Mouse (Mus musculus) large intestine, adult 2 months (tissue): ENCODE data around the gene Srpr. TPM values are rescaled to one million over a fixed set of nuclear protein-coding genes. Genes with fewer than 3 reads are reported as not detected.

Experiments
- DNase-seq: peaks from one replicate; pipeline ENCODE4 v3.0.0-alpha.2; 2012; ENCODE audit warnings: low read depth, low spot score
- WGBS: fragments of 180-500 bp; shearing (Covaris S2); methylation state at CpG from one replicate; pipeline ENCODE4 v1.1.7; 2018; 5-methylcytosine and 5-hydroxymethylcytosine counted together
- polyA plus RNA-seq: library from polyadenylated mRNA; depleted of rRNA; stranded (reverse); fragments of >200 nt; gene quantifications from 2 replicates; pipeline ENCODE4 v1.2.3, GENCODE M21; 2012

The Srpr gene
- polyA plus RNA-seq, 1 experiment = 59.1 TPM

DNA sequence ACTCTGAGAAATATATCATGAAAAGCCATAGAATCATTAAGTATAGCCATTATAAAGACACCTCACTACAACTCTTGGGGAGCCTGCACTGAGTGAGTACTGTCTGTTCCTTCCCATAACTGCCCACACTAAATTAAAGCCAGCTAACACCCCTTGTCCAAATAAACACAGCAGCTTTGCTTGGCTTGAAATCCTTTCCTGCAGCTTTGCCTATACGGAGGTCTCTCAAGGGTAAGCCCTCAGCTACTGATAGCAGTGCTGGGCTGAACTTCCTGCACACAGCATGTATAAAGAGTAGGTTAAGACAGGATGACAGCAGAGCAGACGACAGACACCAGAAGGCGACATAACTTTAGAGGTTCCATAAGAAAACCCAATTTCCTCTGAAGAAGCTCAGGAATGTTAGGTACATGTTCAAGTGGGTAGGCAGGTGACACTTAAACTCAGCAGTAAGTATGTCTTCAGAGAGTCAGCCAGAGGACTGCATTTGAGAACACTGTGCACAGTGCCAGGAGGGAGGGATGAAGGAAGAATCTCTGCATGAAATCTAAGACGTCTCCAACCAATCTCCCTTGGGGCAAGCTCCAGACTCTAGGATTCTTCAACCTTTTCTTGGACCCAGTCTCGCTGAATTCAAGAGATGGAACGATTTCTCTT is 39.1 kb downstream of the Srpr start:
- no peak for DNase-seq
- WGBS = 72% methylated on average over 6 of the region's 6 CpGs

DNA sequence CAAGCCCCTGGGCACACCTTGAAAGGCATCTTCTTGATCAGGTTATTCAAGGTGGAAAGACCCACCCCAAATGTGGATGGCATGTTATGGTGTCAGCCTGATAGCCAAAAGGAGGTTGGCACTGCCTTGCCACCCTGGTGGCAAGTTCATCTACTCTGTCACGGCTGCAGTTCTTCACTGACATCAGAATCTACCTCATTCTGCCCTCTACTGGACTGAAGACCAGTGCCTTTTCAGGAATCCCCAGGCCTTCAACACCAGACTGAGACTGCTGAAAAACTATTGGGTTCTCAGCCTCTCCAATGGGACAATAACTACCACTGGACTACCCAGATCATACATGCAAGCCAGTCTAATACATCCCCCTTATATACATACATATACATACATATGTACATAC is 39.8 kb downstream of the Srpr start:
- WGBS = 68% methylated on average over 1 of the region's 1 CpGs
- DNase-seq = no peak

DNA sequence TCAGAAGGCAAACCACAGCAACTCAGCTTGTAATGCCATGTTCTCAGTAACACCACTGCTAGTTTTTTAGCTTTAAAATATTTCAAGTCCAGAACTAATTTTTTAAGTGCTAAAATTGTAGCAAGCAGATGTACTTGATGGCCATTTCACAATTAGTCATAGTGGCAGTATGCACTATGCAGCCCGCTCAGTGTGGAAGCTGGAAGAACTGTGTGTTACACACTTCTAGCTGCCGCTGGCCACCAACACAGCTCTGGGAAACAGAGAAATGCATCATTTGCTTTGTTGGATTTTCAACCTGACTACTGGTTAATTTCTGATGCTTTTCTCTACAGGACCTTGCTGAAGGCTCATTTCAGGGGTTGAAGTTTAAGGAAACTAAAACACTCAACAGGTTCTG is 47.4 kb downstream of the Srpr start:
- 97% methylated on average over 2 of the region's 2 CpGs for WGBS
- DNase-seq = no peak

DNA sequence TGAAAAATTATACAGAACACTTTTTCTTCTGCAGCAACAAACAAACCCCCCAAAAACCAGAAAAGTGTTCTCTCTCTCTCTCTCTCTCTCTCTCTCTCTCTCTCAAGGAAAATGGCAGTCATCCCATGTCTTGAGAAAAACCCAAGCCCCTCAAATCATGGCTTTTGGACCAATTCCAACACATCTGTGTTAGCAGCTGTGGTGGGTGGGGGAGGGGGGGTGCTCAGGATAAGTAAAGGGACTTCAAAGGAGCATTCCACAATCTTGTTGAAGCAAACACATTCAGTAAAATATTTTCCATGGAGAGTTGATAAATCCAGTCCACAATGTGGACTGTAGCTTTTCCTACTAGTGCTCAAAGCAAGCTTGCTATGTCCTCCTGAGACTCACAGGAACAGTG is 49.5 kb downstream of the Srpr start:
- no peak for DNase-seq

DNA sequence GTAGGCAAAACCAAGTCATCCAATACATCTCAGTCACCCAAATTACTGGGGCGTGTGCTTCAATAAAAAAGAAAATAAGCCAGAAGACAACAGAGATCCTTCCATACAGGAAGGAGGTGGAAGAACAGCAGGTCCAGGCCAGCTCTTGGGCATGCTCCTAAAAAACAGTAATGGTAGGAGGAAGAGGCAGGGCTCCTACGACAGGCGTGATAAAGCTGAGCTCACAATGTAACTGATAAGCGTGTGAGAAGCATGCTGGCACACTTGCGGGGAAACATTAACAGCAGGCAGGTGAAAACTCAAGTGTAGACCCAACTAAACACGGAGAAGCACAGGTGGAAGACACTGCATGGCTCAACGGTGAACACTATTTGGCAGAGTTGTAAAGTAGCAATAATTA is 57.4 kb downstream of the Srpr start:
- DNase-seq = no peak
- WGBS = 31% methylated on average over 7 of the region's 7 CpGs

DNA sequence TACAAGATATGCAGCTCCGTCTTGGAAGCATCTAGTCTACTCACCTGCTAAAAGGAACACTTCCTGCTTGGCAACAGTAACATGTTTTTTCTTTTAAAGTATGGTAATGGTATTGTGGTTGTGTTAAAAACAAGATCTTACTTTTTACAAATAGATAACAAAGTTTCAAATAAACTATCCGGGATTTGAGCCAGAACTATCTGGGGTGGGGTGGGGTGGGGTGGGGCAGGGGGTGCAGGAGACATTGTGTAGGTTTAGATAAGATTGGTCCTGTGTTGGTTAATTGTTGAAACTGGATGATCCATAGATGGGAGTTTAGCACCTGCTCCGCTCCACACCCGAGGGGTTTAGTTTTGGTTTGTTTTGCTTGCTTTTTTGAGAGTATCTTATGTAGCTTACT is 62.4 kb downstream of the Srpr start:
- WGBS = 27% methylated on average over 4 of the region's 4 CpGs
- DNase-seq = no peak

GRCm38 (mm10) chr9:35263431-35263830 is 63.5 kb downstream of the Srpr start:
- WGBS = 37% methylated on average over 2 of the region's 2 CpGs
- peak; percentile 66 for DNase-seq

GRCm38 (mm10) chr9:35264509-35264908 is 64.5 kb downstream of the Srpr start:
- 22% methylated on average over 3 of the region's 3 CpGs for WGBS
- DNase-seq = no peak

DNA sequence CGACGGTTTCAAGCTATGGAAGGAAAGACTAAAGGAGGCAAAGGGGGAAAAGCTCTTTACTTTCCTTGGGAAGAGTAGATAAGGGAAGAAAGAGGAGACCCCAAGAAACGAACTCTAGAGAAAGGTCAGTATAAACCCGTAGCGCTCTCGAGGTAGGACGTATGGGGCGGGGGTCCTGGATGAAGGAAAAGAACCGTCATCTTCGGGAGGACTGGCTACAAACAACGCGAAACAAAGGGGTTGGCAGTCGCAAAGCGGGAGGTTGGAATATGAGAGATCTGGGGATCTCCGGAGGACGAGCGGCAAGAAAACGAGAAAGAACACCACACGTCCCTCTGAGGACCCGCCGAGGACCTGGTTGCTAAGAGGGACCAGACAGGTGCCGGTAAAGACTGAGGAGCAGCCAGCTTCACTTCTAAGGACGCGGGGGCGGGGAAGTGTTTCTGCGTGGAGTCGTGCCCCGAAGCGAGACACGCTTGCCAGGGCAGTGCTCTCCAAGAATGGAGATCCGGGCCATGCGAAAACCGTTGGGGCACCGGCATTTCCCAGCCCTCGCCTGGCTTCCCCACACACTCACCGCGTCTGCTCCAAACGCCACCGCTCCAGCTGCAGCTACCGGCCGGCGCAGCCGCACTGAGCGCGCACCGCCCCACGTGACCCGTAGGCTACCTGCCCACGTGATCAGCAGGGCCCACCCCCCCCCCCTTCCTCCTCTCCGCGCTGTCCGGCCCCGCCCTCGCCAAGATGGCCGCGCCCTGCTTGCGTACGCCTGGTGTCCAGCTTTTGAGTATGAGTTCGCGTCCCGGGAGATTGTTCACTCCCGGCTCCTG is 67.4 kb downstream of the Srpr start, which contains the start of the genes Fam118b and Rpusd4:
TSS of gene Fam118b (minus strand) at position 660 of the 830 bp plus-strand sequence.
TSS of gene Rpusd4 (plus strand) at position 720 of the 830 bp plus-strand sequence.
- DNase-seq = no peak
- under 1% methylated on average over 62 of the region's 62 CpGs for WGBS

DNA sequence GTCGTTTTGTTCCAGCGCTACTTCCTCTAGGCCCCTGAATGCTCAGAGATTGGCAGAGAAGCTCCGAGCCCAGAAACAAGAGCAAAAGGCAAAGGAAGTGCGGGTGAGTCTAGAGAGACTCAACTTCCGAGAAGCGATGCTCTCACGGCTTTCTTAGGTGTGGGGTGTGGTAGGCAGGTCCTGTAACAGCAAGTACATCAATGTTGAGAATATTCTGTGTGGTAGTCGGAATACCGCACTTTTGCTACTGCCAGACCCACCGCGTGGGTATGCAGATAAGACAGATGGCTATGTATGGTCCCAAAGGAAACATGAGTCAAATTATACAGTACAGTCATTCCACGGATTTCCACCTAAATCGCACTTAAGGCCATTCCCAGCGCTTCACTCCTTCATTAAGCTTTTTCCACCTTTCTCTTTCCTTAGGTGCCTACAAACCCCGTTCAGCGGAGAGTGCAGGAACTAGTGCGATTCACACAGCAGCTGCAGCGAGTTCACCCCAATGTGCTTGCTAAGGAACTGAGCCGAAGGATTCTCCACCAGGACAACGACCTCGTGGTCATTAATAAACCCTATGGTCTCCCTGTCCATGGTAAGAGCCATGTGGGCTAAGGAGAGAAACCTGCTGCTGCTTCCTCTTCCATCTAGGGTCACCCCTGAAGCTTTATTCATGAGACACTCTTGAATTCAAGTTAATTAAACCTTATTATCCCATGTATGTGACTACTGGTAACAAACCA is 68.2 kb downstream of the Srpr start:
- DNase-seq = no peak
- WGBS = 2% methylated on average over 21 of the region's 21 CpGs

- DNase-seq = no peak
- WGBS = 80% methylated on average over 3 of the region's 3 CpGs
Observed at GRCm38 (mm10) chr9:35277855-35278365, 77.9 kb downstream of the Srpr start.

- DNase-seq = no peak
- 75% methylated on average over 4 of the region's 4 CpGs for WGBS
Observed at GRCm38 (mm10) chr9:35278451-35278850, 78.5 kb downstream of the Srpr start.

DNA sequence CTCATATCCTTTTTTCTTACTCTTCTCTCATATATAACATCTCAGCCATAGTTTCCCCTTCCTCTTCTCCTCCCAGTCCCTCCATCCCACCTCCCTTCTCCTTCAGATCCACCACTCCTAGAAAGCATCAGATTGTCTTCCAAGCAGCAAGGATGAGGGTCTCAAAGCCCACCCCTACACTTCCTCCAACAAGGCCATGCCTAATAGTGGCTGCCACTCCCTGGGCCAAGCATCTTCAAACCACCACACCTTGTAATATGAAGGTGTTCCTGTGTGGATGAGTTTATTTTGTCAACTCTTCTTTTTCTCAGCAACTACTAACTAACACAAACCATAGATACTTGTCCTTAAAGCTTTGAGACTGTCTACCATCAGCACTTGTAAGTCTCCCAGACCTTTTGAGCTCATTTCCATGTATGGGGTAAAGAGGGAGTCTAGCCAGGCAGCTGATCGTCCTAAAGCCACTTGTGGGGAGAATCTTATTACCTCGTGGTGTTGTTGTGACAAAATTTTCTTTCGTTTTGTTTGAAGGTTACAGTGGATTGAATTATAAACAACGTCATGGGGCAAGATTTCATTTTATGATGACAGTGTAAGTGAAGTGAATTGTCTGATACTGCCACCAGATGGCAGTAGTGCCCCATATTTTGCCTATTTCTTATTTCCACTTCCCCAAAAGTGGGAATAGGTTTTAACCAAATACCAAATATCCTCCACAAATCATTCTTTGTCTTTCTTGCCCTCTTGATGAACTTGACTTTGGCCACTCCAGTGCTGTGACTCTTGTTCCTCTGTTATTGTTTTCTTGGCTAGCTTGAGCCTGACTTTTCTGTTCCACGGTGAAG is 82.3 kb downstream of the Srpr start:
- 14% methylated on average over 5 of the region's 5 CpGs for WGBS
- DNase-seq = no peak

GRCm38 (mm10) chr9:35282851-35283200 is 82.9 kb downstream of the Srpr start:
- 63% methylated on average over 5 of the region's 5 CpGs for WGBS
- no peak for DNase-seq

- 87% methylated on average over 13 of the region's 13 CpGs for WGBS
Observed at GRCm38 (mm10) chr9:35283415-35284069, 83.6 kb downstream of the Srpr start.

GRCm38 (mm10) chr9:35284351-35284750 is 84.4 kb downstream of the Srpr start:
- 89% methylated on average over 4 of the region's 4 CpGs for whole genome bisulfite sequencing
- DNase-seq = no peak

More at GRCm38 (mm10) chr9:35283415-35284069, 83.6 kb downstream of the Srpr start:
- no peak for DNase-seq

- DNase-seq = no peak
- WGBS = 92% methylated on average over 3 of the region's 3 CpGs
Observed at GRCm38 (mm10) chr9:35286351-35286750, 86.4 kb downstream of the Srpr start.

- DNase-seq = no peak
- 30% methylated on average over 7 of the region's 7 CpGs for WGBS
Observed at GRCm38 (mm10) chr9:35289992-35290391, 90.0 kb downstream of the Srpr start.

- 57% methylated on average over 3 of the region's 3 CpGs for WGBS
- DNase-seq = no peak
Observed at GRCm38 (mm10) chr9:35290417-35290816, 90.4 kb downstream of the Srpr start.
